Mouse (Mus musculus) retina, embryonic 14.5 days (tissue): ENCODE data around the gene Cd5l.

ENCODE experiments used
- DNase-seq: peaks from one replicate; pipeline ENCODE4 v3.0.0-alpha.2; 2015; ENCODE audit warnings: low spot score

Gene Cd5l

DNA sequence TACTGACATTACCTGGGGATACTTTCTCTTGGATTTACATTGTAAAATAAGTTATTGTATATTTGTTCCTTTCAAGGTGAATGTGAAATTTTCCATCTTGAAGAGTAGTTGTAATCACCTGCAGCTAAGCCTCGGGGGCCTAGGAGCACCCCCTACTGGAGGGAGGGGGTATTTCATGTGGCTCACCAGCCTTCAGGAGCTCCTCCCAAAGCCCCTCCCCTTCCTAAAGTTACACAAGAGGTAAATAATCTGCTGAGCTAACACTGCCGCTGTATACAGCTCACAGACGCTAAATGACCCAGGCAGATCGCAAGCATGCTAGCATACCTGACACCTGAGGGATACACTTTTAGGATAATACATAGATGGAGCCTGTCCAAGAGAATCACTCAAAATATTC is 50.5 kb downstream of the Cd5l start:
- DNase-seq, result peak; percentile 70

DNA sequence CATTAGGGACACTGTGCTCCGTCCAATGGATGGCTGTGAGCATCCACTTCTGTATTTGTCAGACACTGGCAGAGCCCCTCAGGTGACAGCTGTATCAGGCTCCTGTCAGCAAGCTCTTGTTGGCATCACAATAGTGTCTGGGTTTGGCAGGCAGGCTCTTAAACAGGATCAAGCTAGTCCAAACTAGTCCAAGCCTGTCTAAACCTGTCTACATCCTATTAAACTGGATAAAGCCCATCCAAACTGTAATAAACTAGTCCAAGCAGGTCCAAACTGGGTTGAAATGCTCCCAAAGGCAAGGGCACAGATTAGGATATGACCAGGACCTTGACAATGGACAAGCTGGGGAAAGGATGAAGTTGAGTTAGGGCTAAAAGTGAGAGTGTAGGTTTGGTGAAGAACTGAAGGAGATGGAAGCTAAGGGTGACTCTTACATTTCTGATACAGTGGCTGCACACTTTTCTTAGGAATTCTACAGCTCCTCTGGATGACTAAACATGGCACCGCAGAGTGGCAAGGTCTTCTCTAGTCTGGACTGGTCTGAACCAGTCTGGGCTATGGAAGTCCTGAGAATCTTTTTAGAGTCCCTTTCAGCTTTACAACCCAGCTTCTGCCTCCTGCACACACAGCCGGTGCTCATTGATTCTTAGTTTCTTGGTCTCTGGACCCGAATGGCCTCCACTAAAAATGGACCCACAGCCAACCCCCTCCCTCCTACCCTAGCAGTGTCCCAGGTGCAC is 51.7 kb downstream of the Cd5l start:
- no peak for DNase-seq

DNA sequence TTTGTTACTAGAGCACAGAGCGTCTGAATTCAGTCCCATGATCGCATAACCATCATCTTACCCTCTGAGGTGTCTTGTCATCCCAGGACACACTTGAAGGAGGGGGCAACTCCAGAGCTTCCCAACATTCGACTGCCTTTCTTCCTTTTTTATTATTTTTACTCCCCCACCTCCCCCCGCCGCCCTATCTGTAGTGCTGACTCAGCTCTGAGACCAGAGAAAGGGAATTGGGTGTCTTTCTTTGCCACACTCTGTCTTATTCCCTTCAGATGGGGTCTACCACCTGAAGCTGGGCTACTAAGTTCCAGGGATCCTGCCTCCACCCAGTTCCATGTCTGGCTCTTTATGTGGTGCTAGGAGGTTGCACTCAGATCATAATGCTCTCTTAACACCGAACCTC is 52.9 kb downstream of the Cd5l start:
- no peak for DNase-seq

DNA sequence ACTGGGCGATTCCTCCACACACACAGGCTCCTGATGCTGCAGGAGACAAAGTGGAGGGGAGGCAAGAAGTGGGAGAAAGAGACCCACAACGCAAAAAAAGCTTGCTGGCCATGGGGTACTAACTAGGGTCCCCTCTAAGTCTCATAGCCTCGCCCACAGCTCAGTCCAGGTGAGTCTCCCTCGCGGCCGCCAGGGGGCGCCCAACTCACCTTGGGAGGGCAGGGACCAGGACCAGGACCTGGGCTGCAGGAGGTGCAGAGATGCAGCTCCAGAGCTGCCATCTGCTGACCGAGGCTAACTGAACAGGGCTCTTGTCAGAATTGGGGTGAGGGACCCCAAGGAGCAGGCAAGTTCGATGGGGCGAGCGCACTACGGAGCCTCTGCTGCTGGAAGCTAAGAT is 53.5 kb downstream of the Cd5l start:
- DNase-seq, result peak; percentile 62

DNA sequence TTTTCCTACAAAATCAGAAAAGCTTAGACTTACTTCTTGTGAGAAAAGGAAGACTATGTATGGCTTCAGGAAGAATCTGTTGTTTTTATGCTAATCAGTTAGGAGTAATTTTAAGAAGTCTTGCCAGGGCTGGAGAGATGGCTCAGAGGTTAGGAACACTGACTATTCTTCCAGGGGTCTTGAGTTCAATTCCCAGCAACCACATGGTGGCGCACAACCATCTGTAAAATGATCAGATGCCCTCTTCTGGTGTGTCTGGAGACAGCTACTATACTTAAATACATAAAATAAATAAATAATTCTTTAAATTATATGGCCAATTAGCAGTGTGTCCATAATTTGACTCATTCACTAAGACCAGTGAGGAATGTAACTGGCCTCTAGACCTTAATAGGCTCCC is 63.0 kb downstream of the Cd5l start:
- DNase-seq, result no peak
